Mouse (Mus musculus): ENCODE measurements at regions not wholly inside any gene's neighbourhood (a gene's known extent, or its start where the extent isn't known, plus 50 kb on each side); places are given as distances from the start of the nearest gene placed in this dataset.

- Histone ChIP-seq H3K4me3 (ENCODE audit: low read depth, low read length) (no peak overlapping the region), H3K27me3 (ENCODE audit: control insufficient read depth, insufficient read depth, low read length) (no peaks in the 10 kb centered on the region), H3K27ac (ENCODE audit: insufficient read depth, low read depth, low read length) (no peak overlapping the region), H3K36me3 (ENCODE audit: control insufficient read depth, insufficient read depth, low read length) (no peaks in the 10 kb centered on the region), H3K4me1 (ENCODE audit: control insufficient read depth, insufficient read depth, insufficient read length, low read length) (no peaks in the 10 kb centered on the region)
- no peak for TF ChIP-seq CTCF (IDR thresholded peaks at IDR 0.05; ENCODE audit: extremely low read depth, insufficient read length, insufficient replicate concordance, low read depth, low read length)
- TF ChIP-seq POLR2A (IDR thresholded peaks at IDR 0.05; ENCODE audit: low read depth, low read length), result no peak
- WGBS, result 93% methylated on average over 10 of the region's 10 CpGs
These were observed 706.3 kb upstream of the Car8 start for GRCm38 (mm10) chr4:8945116-8945515.

GRCm38 (mm10) chr4:8943080-8943479 is 704.2 kb upstream of the Car8 start:
- WGBS, result 71% methylated on average over 5 of the region's 5 CpGs

GRCm38 (mm10) chr4:8938948-8939411 is 700.1 kb upstream of the Car8 start:
- TF ChIP-seq CTCF (IDR thresholded peaks at IDR 0.05; ENCODE audit: extremely low read depth, insufficient read length, insufficient replicate concordance, low read depth, low read length) (no peak), POLR2A (IDR thresholded peaks at IDR 0.05; ENCODE audit: low read depth, low read length) (no peak)
- Histone ChIP-seq H3K27me3 (ENCODE audit: control insufficient read depth, insufficient read depth, low read length) (no peaks in the 10 kb centered on the region), H3K4me1 (ENCODE audit: control insufficient read depth, insufficient read depth, insufficient read length, low read length) (peaks cover 7% of the 10 kb centered on the region; the same call in 1 of the 2 replicates), H3K36me3 (ENCODE audit: control insufficient read depth, insufficient read depth, low read length) (no peaks in the 10 kb centered on the region), H3K4me3 (ENCODE audit: low read depth, low read length) (no peak overlapping the region), H3K27ac (ENCODE audit: insufficient read depth, low read depth, low read length) (no peak overlapping the region)
- WGBS, result 12% methylated on average over 6 of the region's 6 CpGs

More at GRCm38 (mm10) chr4:8943080-8943479, 704.2 kb upstream of the Car8 start:
- TF ChIP-seq POLR2A (IDR thresholded peaks at IDR 0.05; ENCODE audit: low read depth, low read length) (no peak), CTCF (IDR thresholded peaks at IDR 0.05; ENCODE audit: extremely low read depth, insufficient read length, insufficient replicate concordance, low read depth, low read length) (no peak)
- no peaks in the 10 kb centered on the region for H3K27me3 ChIP-seq (ENCODE audit: control insufficient read depth, insufficient read depth, low read length)
- no peak overlapping the region for H3K27ac ChIP-seq (ENCODE audit: insufficient read depth, low read depth, low read length)
- H3K4me3 ChIP-seq (ENCODE audit: low read depth, low read length), result no peak overlapping the region
- H3K36me3 ChIP-seq (ENCODE audit: control insufficient read depth, insufficient read depth, low read length), result no peaks in the 10 kb centered on the region
- H3K4me1 ChIP-seq (ENCODE audit: control insufficient read depth, insufficient read depth, insufficient read length, low read length), result peaks cover 7% of the 10 kb centered on the region; the same call in 1 of the 2 replicates

- TF ChIP-seq CTCF (IDR thresholded peaks at IDR 0.05; ENCODE audit: extremely low read depth, insufficient read length, insufficient replicate concordance, low read depth, low read length), result no peak
- TF ChIP-seq POLR2A (IDR thresholded peaks at IDR 0.05; ENCODE audit: low read depth, low read length), result no peak
- no peaks in the 10 kb centered on the region for H3K36me3 ChIP-seq (ENCODE audit: control insufficient read depth, insufficient read depth, low read length)
- no peaks in the 10 kb centered on the region for H3K27me3 ChIP-seq (ENCODE audit: control insufficient read depth, insufficient read depth, low read length)
- no peak overlapping the region for H3K4me3 ChIP-seq (ENCODE audit: low read depth, low read length)
- no peak overlapping the region for H3K27ac ChIP-seq (ENCODE audit: insufficient read depth, low read depth, low read length)
- WGBS, result 81% methylated on average over 2 of the region's 2 CpGs
- H3K4me1 ChIP-seq (ENCODE audit: control insufficient read depth, insufficient read depth, insufficient read length, low read length), result peaks cover 7% of the 10 kb centered on the region; the same call in 1 of the 2 replicates
These were observed 697.1 kb upstream of the Car8 start for GRCm38 (mm10) chr4:8935899-8936298.

GRCm38 (mm10) chr4:8934541-8934940 is 695.7 kb upstream of the Car8 start:
- WGBS, result 70% methylated on average over 1 of the region's 1 CpGs
- no peak overlapping the region for H3K27ac ChIP-seq (ENCODE audit: insufficient read depth, low read depth, low read length)
- TF ChIP-seq POLR2A (IDR thresholded peaks at IDR 0.05; ENCODE audit: low read depth, low read length) (no peak), CTCF (IDR thresholded peaks at IDR 0.05; ENCODE audit: extremely low read depth, insufficient read length, insufficient replicate concordance, low read depth, low read length) (no peak)
- H3K4me1 ChIP-seq (ENCODE audit: control insufficient read depth, insufficient read depth, insufficient read length, low read length), result peaks cover 6% of the 10 kb centered on the region; the same call in 1 of the 2 replicates
- no peaks in the 10 kb centered on the region for H3K36me3 ChIP-seq (ENCODE audit: control insufficient read depth, insufficient read depth, low read length)
- no peak overlapping the region for H3K4me3 ChIP-seq (ENCODE audit: low read depth, low read length)
- H3K27me3 ChIP-seq (ENCODE audit: control insufficient read depth, insufficient read depth, low read length), result no peaks in the 10 kb centered on the region

- Histone ChIP-seq H3K27me3 (ENCODE audit: control insufficient read depth, insufficient read depth, low read length) (no peaks in the 10 kb centered on the region), H3K4me3 (ENCODE audit: low read depth, low read length) (no peak overlapping the region), H3K27ac (ENCODE audit: insufficient read depth, low read depth, low read length) (no peak overlapping the region), H3K36me3 (ENCODE audit: control insufficient read depth, insufficient read depth, low read length) (no peaks in the 10 kb centered on the region), H3K4me1 (ENCODE audit: control insufficient read depth, insufficient read depth, insufficient read length, low read length) (peaks cover 12% of the 10 kb centered on the region)
- WGBS, result 63% methylated on average over 4 of the region's 4 CpGs
- TF ChIP-seq POLR2A (IDR thresholded peaks at IDR 0.05; ENCODE audit: low read depth, low read length) (no peak), CTCF (IDR thresholded peaks at IDR 0.05; ENCODE audit: extremely low read depth, insufficient read length, insufficient replicate concordance, low read depth, low read length) (no peak)
These were observed 690.5 kb upstream of the Car8 start for GRCm38 (mm10) chr4:8929346-8929745.

GRCm38 (mm10) chr4:8928551-8929305 is 689.9 kb upstream of the Car8 start:
- Histone ChIP-seq H3K36me3 (ENCODE audit: control insufficient read depth, insufficient read depth, low read length) (no peaks in the 10 kb centered on the region), H3K27ac (ENCODE audit: insufficient read depth, low read depth, low read length) (no peak overlapping the region), H3K27me3 (ENCODE audit: control insufficient read depth, insufficient read depth, low read length) (no peaks in the 10 kb centered on the region), H3K4me3 (ENCODE audit: low read depth, low read length) (peak overlapping the region; percentile 31), H3K4me1 (ENCODE audit: control insufficient read depth, insufficient read depth, insufficient read length, low read length) (peaks cover 12% of the 10 kb centered on the region)
- TF ChIP-seq CTCF (IDR thresholded peaks at IDR 0.05; ENCODE audit: extremely low read depth, insufficient read length, insufficient replicate concordance, low read depth, low read length) (no peak), POLR2A (IDR thresholded peaks at IDR 0.05; ENCODE audit: low read depth, low read length) (no peak)
- 24% methylated on average over 17 of the region's 17 CpGs for WGBS

Data from small intestine, adult 2 months (tissue).